ENCODE assay signal across 12 mouse cellular contexts in the genomic region with DNA sequence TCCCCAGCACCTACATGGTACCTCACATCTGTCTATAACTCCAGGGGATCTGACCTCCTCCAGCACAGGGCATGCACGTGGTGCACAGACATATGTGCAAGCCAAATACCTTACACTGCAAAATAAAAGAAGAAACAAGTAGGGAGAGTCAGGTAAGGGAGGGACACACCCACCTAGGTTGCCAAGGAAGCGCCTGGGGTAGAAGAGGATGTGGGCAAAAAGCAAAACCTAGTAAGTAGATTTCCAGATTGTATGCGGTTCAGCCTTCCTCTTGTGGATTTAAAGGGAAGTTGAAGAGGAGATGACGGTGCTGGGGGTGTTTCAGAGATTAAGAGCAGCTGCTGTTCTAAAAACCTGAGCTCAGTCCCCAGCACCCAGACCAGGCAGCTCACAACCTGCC. TPM values are rescaled to one million over a fixed set of nuclear protein-coding genes. Genes with fewer than 3 reads are reported as not detected.
A peak's percentile ranks its signal among the peaks of the same experiment; 100 is the strongest.
DNase-seq lines count a peak whose midpoint lies in the region; ATAC-seq and TF ChIP-seq lines count a peak whose summit lies in the region.
"Had no signal": no experiment of that assay in that cellular context is flagged by ENCODE, and none has a peak within 500 bp of the region (broad histone marks: within the 10 kb centered on the region; RNA-seq: fewer than 3 reads in every experiment).

No protein-coding gene starts in this region.

- no peak for TF ChIP-seq CTCF in small intestine, adult 2 months (IDR thresholded peaks at IDR 0.05; ENCODE audit: extremely low read depth, insufficient read length, insufficient replicate concordance, low read depth, low read length)

- no peaks in the 10 kb centered on the region for H3K27me3 ChIP-seq in small intestine, adult 2 months (ENCODE audit: control insufficient read depth, insufficient read depth, low read length)
- 0 out of 2 replicates have a peak, but pooled peaks cover 10% of the 10 kb centered on the region for H3K27me3 ChIP-seq in hindbrain, embryonic 14.5 days (ENCODE audit: control insufficient read depth, insufficient read depth, low read length)
- peaks cover 5% of the 10 kb centered on the region; the same call in 1 of the 2 replicates for H3K27me3 ChIP-seq in heart, embryonic 11.5 days (ENCODE audit: control insufficient read depth, insufficient read depth, low read length)

- H3K27ac ChIP-seq in small intestine, adult 2 months (ENCODE audit: insufficient read depth, low read depth, low read length), result peak overlapping the region; percentile 84
- no peak overlapping the region for H3K27ac ChIP-seq in hindbrain, embryonic 14.5 days
- no peak overlapping the region for H3K27ac ChIP-seq in heart, embryonic 11.5 days (ENCODE audit: low read depth, low read length)
- H3K27ac ChIP-seq: forebrain, embryonic 12.5 days; hindbrain, embryonic 15.5 days; midbrain, embryonic 15.5 days; stomach, postnatal 0 days had no signal

- H3K36me3 ChIP-seq in small intestine, adult 2 months (ENCODE audit: control insufficient read depth, insufficient read depth, low read length), result peaks cover 3% of the 10 kb centered on the region; the same call in 1 of the 2 replicates
- no peaks in the 10 kb centered on the region for H3K36me3 ChIP-seq in hindbrain, embryonic 14.5 days (replicated peaks; ENCODE audit: control insufficient read depth, insufficient read depth)
- no peaks in the 10 kb centered on the region for H3K36me3 ChIP-seq in heart, embryonic 11.5 days (ENCODE audit: control insufficient read depth, insufficient read depth, low read length)

- 59% methylated on average over 4 of the region's 4 CpGs for WGBS in small intestine, adult 2 months
- WGBS in hindbrain, embryonic 14.5 days, result 65% methylated on average over 4 of the region's 4 CpGs
- WGBS in heart, embryonic 11.5 days (ENCODE audit: insufficient replicate concordance), result 38% methylated on average over 4 of the region's 4 CpGs

- no peak overlapping the region for H3K9ac ChIP-seq in hindbrain, embryonic 14.5 days
- H3K9ac ChIP-seq in heart, embryonic 11.5 days (ENCODE audit: low read depth, low read length), result no peak overlapping the region
- H3K9ac ChIP-seq: forebrain, embryonic 12.5 days; hindbrain, embryonic 15.5 days; midbrain, embryonic 15.5 days had no signal

- TF ChIP-seq POLR2A in small intestine, adult 2 months (IDR thresholded peaks at IDR 0.05; ENCODE audit: low read depth, low read length), result no peak

- ATAC-seq in inflammation-experienced regulatory T-cells, adult 6 months, result peak; percentile 80
- ATAC-seq in hindbrain, embryonic 14.5 days (ENCODE audit: low FRiP score), result no peak
- no peak for ATAC-seq in heart, embryonic 11.5 days (replicated peaks; ENCODE audit: insufficient number of reproducible peaks, low FRiP score, low TSS enrichment)
- no peak for ATAC-seq in cerebellum, adult (ENCODE audit: insufficient number of reproducible peaks, low FRiP score, low TSS enrichment)
- ATAC-seq: midbrain, embryonic 15.5 days had no signal

- DNase-seq in A20 (ENCODE audit: low read depth, low spot score), result peak; percentile 61
- peak; percentile 65 to 78 for DNase-seq in CD8-positive naive resting alpha-beta T cell, adult 2 months (ENCODE audit: low read depth in 2 of 2, low spot score in 2 of 2)
- DNase-seq in hindbrain, embryonic 14.5 days (ENCODE audit: low spot score), result no peak
- DNase-seq: kidney, postnatal 4 days had no signal

- H3K9me3 ChIP-seq in hindbrain, embryonic 14.5 days (ENCODE audit: control insufficient read depth, low read length), result no peaks in the 10 kb centered on the region
- H3K9me3 ChIP-seq in heart, embryonic 11.5 days (replicated peaks; ENCODE audit: control insufficient read depth, low read length), result no peaks in the 10 kb centered on the region
- H3K9me3 ChIP-seq: forebrain, embryonic 12.5 days; hindbrain, embryonic 15.5 days; midbrain, embryonic 15.5 days had no signal

- H3K4me1 ChIP-seq in small intestine, adult 2 months (ENCODE audit: control insufficient read depth, insufficient read depth, insufficient read length, low read length), result peaks cover 5% of the 10 kb centered on the region
- H3K4me1 ChIP-seq in hindbrain, embryonic 14.5 days (replicated peaks; ENCODE audit: control insufficient read depth, insufficient read depth, low read length), result peaks cover 17% of the 10 kb centered on the region; the same call in 1 of the 2 replicates
- H3K4me1 ChIP-seq in heart, embryonic 11.5 days (ENCODE audit: control insufficient read depth, insufficient read depth, low read length), result peaks cover 8% of the 10 kb centered on the region

- no peak overlapping the region for H3K4me2 ChIP-seq in hindbrain, embryonic 14.5 days (replicated peaks)
- H3K4me2 ChIP-seq in heart, embryonic 11.5 days, result no peak overlapping the region
- H3K4me2 ChIP-seq: forebrain, embryonic 12.5 days; hindbrain, embryonic 15.5 days; midbrain, embryonic 15.5 days had no signal

- H3K4me3 ChIP-seq in small intestine, adult 2 months (ENCODE audit: low read depth, low read length), result no peak overlapping the region
- H3K4me3 ChIP-seq in hindbrain, embryonic 14.5 days (replicated peaks; ENCODE audit: low read length), result no peak overlapping the region
- no peak overlapping the region for H3K4me3 ChIP-seq in heart, embryonic 11.5 days (ENCODE audit: low read depth, low read length)
- H3K4me3 ChIP-seq: forebrain, embryonic 12.5 days; hindbrain, embryonic 15.5 days; midbrain, embryonic 15.5 days had no signal

RNA-seq across cellular contexts. Expression of a gene that starts 1.7 kb away (rescaled TPM):
- 10 to 100 TPM; 31.0 to 41.8 (median 32.2) TPM for polyA plus RNA-seq in inflammation-experienced regulatory T-cells, adult 6 months (2017; shearing (Covaris generic))
- polyA plus RNA-seq in small intestine, adult 2 months (2012; rRNA removed), result 9.1 and 13.2 TPM in 2 replicates
- polyA plus RNA-seq in hindbrain, embryonic 14.5 days (2014; fragmentation: Nextera tagmentation; extraction: Ambion mirVana), result 62.4 and 63.8 TPM in 2 replicates
- 34.5 and 43.5 TPM in 2 replicates for polyA plus RNA-seq in heart, embryonic 11.5 days (2014; fragmentation: Nextera tagmentation; extraction: Ambion mirVana)

RNA-seq across cellular contexts. Expression of a gene that starts 1.8 kb away (rescaled TPM):
- 10 to 100 TPM; 60.3 to 92.4 (median 72.6) TPM for polyA plus RNA-seq in inflammation-experienced regulatory T-cells, adult 6 months (2017; shearing (Covaris generic))
- 1.9 and 8.3 TPM in 2 replicates for polyA plus RNA-seq in small intestine, adult 2 months (2012; rRNA removed)
- polyA plus RNA-seq in hindbrain, embryonic 14.5 days (2014; fragmentation: Nextera tagmentation; extraction: Ambion mirVana), result 0.17 and 0.40 TPM in 2 replicates
- 0.64 and 0.96 TPM in 2 replicates for polyA plus RNA-seq in heart, embryonic 11.5 days (2014; fragmentation: Nextera tagmentation; extraction: Ambion mirVana)

RNA-seq across cellular contexts. Expression of a gene that starts 41.0 kb away (rescaled TPM):
- 10 to 100 TPM; 57.0 to 70.0 (median 62.5) TPM for polyA plus RNA-seq in inflammation-experienced regulatory T-cells, adult 6 months (2017; shearing (Covaris generic))
- polyA plus RNA-seq in small intestine, adult 2 months (2012; rRNA removed), result 55.7 and 124 TPM in 2 replicates
- 247 and 275 TPM in 2 replicates for polyA plus RNA-seq in hindbrain, embryonic 14.5 days (2014; fragmentation: Nextera tagmentation; extraction: Ambion mirVana)
- polyA plus RNA-seq in heart, embryonic 11.5 days (2014; fragmentation: Nextera tagmentation; extraction: Ambion mirVana), result 33.2 and 34.5 TPM in 2 replicates
